Mouse (Mus musculus): ENCODE measurements around the gene Atrip.

Atrip gene

DNA sequence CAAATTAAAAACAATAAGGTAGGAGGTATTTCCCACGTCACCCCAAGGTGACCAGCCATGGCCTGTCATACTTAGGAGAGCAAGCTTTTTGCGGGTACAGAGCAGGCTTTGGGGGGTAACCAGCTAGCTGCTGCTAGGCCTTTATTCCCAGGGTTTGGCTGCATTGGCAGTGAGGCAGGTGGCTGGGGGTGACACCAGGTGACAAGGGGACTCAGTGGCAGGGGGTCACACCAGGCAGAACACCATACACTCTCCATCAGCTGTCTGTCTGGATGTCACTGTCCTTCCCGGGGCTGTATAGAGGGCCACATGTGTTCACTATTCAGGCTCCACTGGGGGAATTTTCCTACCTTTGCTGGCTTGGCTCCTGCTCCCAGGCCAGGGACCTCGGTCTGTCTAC lies 17.0 kb downstream of the Atrip start:
- no peak for DNase-seq

DNA sequence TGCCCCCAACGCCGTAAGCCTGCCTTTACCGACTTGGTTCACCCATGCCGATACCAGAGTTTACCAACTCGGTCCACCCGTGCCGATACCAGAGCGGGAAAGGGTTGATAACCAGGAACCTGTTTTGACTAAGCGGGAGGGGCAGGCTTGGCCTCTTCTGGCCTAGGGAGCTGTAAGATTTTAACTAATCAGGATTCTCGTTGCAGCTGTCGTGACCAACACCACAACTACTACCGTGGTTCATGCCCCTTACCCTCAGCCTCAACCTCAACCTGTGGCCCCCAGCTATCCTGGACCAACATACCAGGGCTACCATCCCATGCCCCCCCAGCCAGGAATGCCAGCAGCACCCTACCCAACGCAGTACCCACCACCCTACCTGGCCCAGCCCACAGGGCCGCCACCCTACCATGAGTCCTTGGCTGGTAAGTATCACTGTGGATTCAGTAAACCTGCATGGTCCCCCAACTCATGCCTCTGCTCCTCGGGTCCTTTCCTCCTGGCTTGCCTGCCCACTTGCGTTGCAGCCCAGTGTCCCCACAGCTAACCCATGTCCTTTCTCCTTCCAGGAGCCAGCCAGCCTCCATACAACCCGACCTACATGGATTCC lies 17.7 kb downstream of the Atrip start:
- no peak for DNase-seq

DNA sequence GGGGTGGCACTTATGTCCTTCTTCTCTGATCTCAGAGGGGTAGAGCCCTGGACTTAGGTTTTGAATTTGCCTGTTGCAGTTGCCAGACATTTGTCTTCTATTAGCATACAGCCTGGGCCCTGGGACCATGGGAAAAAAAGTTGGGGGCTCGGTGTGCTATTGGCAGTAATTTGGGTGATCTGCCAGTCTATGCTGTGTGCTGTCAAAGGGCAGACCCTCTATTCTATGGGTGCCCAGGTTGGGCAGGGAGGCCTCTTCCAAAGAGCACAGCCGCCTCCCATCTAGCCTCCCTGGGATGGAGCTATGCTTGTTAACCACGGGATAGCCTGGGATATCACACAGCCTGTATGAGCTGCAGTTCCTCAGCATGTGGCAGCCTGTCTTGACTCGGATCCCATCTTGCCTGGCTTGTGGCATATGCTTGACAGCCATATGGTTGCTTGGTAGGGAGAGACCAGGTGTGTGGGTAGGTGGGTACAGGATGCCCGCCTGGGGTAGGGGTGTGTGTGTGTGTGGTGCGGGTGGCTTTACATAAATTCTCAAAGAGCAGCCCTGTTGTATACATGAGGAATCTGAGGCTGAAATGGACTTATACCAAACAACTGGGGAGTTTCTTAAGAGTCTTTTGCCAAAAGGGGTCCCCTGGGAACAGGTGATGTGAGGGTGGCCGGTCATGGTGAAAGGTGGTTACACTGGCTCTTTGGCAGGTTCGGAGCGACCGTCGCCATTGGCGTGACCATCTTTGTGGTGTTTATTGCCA lies 18.5 kb downstream of the Atrip start:
- DNase-seq, result no peak

DNA sequence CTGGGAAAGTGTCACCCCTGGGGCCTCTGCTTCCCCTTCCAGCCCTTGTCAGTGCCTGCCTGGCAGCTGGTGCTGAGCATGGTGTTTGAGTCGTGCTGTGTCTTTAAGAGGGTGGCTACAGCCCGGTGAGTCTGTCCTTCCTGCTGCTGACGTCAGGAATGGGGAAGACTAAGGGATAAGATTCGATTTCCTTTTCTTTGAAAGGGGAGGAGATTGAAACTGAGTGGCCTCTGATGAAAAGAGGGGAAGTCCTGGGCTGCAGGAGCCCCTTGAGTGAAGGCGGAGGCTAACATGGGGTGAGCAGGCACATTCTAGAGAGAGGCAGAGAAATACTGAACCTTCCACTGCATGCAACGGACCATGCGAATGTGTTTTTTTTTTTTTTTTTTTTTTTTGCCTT lies 19.2 kb downstream of the Atrip start:
- peak; percentile 63 for DNase-seq

DNA sequence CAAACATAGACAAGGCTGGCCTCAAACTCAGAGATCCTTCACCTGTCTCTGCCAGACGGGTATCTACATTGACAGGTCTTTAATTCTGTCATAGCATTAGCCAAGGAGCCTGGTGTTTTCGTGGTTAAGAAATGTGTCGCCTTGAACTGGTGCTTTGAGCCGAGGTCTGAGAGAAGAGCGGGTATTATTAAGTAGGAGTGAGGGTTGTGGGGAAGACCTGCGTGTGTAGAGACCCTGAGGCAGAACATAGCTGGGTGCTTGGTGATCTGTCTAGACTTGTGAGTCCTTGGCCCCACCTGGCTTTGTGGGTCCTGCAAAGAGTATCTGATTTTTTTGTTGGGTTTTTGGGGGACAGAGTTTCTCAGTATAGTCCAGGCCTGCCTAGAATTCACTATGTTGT lies 20.1 kb downstream of the Atrip start:
- no peak for DNase-seq

DNA sequence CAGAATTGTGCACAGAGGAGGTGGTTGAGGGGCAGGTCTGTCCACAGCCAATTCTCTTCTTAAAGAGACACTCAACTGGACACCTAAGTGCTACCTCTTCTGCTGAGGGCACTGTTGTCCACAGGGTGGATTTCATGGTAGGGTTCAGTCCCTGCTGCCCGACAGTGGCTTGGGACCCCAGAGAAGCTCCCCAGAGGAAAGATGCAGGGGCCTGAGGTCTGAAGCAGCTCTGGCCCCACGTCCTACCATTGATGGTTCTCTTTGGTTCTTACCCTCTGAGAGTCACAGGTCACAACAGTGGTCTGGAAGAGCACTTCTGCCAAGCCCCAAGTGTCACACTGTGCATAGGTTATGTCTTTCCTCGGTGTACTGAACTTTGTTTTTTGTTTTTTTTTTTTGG lies 20.6 kb downstream of the Atrip start:
- no peak for DNase-seq

DNA sequence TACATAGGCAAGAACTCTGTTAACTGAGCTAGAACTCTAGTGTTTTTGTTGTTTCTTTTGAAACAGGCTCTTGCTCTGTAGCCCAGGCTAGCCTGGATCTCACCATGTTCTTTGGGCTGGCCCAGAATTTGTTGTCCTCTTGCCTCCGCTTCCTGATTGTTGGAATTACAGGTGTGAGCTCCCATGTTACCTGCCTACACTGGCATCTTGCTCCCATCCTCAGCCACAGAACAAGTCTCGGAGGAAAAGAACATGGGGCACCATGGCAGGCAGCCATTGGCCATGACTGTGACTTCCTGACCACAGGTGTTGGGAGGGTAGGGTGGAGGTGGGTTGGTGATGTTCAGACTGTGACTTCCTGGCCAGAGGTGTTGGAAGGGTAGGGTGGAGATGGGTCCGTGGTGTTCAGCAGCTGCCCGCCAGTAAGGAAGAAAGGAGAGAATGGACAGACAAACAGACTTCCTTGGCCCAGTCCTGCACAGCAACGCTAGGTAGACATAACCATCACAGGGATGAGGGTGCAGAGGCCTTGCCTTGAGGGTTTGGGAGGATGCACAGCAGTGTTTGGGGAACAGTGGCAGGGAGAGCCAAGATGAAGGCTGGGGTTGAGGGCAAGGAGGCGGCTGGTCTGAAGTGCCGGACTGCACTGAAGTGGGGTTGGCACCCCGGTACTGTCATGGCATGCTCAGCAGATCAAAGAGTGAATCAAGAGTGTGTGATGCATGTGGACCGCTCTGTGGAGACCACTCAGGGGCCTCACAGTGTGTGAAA lies 21.2 kb downstream of the Atrip start:
- no peak for DNase-seq

DNA sequence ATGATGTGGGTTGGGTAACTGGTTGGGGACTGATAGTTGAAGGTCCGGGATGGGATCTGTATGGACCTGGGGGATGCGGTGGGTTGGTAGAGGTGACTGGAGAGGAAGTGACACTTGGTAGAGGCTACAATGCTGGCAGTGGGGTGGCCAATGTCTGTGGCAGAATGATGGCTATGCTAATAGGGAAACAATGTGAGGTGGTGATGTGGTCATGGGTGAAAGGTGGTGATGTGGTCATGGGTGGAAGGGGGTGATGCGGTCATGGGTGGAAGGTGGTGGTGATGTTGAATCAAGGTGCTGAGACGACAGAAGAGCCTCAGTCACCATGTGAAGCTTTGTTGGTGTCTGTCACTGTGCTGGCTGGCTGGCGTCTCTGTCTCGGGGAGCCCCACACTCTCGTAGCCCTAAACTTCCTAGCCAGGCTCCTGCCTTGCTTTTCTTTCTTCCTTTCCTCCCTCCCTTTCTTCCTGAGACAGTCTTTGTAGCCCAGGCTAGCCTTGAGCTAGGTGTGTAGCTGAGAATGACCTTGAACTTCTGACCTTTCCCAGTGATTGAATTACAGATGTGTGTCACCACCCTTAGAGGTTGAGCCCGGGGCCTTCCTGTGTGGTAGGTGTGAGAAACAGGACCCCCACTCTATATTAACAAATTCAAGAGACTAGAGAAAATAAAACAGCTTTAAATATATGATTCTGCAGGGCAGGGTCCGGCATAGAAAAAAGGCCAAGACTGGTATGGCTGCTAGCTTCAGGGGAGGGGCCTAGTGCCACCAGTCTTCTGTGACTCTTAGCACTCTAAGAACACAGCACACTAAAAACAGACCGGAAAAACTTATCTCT lies 22.1 kb downstream of the Atrip start:
- no peak for DNase-seq

DNA sequence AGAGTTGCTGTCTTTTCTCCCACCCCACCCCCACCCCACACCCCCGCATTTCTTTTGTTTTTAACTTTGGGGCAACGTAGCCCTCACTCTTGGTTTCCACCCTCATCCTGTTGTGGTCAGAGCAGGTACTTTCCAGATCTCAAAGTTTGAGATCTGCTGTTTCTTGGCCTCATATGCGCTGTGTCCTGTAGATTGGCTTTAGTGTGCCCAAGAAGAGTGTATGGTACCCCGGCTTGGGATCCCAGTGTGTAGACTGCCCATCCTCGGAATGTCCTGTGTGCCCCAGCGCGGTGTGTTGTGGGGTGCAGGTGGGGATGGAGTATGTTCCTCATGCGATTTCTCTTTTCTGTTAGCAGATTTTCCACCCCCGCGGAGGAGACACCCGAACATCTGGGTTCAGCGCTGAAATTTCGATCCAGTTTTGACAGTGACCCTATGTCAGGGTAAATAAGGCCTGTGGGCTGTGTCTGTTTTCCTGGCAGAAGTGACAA lies 22.9 kb downstream of the Atrip start:
- no peak for DNase-seq

DNA sequence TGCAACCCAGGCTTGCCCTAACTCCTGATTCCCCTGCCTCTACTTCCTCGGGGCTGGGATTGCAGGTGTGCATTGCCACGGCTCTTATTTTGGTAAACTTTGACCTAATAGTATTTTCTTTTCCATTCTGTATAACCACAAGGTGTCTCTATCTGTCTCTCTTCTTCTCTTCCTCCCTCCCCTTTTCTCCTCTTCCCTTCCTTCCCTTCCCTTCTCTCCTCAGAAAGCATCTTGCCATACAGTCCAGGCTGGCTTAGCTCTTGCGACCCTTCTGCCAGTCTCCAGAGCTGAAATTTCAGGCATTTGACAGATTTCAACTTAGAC lies 23.3 kb downstream of the Atrip start:
- no peak for DNase-seq

DNA sequence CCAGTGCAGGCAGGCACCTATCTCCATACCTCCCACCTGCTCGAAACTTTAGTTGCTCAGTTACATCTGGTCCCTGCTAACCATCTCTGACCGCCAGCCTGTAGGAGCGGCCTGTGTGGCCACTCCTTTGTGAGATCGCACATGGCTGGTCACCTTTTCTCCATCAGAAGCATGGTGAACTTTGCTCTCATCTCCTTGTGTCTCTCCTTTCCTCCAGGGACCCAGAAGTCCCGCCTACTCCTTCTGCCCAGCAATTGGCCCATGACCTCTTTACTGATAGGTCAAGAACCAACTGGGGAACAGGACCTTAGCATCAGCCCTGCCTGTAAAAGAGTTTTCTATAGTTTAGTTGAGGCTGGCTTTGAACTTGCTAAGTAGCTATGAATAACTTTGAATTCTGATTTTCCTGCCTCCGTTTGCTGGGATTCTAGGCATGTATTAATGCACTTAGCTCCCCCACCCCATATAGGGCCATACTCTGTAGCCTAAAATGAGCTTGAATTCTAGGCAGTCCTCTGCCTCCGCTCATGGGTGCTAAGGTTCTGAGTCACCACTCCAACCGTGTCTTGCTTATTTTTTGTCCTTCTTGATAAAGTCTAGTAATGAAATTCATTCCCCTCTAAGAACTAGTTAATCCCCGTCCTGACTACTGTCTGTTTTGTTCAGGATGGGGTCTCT lies 23.8 kb downstream of the Atrip start:
- no peak for DNase-seq

DNA sequence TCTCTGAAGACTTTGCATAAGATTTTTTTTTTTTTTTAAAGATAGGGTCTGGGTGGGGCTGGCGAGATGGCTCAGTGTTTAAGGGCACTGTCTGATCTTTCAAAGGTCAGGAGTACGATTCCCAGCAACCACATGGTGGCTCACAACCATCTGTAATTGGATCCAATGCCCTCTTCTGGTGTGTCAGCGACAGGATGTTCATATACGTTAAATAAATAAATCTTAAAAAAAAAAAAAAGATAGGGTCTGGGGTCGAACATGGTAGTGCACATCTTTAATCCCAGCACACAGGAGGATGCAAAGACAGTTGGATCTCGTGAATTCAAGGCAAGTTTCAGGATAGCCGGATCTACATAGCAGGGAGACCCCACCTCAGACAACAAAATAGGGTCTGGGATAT lies 24.6 kb downstream of the Atrip start:
- no peak for DNase-seq

DNA sequence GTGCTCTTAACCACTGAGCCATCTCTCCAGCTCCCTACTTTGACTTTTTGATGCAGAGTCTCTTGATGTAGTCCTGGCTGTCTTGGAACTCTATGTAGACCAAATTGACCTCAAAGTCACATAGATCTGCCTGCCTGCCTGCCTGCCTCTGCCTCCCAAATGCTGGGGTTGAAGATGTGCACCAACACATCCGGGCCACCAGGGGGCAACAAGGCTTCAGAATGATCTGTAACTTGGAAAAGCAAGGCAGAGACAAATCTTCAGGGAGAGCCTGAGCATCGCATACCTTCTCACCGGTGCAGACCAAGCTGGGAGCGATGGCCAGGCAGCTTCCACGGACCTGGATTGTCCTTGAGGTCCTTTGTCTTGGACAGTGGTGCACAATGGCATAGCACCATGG lies 27.6 kb downstream of the Atrip start:
- no peak for DNase-seq

DNA sequence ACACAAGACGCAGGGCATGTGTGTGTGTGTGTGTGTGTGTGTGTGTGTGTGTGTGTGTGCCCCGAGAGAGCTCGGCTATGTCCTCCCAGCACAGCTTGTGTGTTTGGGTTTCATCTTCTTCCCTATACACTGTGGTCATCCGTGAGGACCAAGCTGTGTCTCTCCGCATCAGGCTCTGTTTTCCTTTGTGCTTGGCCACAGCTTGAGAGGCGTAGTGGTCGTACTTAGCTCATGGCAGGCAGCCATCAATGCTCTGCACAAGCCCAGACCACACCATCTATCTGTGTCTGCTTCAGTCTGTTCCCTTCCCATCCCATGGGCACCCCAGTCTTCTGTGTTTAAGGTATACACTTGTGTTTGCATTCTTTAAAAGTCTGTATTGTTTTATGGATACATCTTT lies 32.6 kb downstream of the Atrip start:
- DNase-seq, result no peak

DNA sequence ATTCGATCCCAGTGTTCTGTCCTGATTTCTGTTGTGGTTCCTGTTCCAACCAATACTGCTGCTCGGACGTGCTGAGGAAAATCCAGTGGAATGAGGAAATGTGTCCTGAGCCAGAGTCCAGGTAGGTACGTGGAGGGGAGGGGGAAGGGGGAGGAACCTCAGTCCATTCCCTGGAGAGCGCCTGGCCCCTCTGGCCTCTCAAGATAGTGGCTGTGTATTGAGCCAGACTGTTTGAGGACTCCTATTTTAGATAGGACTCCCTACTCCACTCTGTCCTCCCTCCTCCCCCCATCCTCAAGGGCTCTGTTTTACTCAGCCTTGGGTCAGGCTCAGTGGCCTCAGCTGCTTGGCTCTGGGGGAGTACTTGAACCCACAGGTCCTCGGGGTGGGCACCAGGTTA lies 33.0 kb downstream of the Atrip start:
- DNase-seq, result no peak

DNA sequence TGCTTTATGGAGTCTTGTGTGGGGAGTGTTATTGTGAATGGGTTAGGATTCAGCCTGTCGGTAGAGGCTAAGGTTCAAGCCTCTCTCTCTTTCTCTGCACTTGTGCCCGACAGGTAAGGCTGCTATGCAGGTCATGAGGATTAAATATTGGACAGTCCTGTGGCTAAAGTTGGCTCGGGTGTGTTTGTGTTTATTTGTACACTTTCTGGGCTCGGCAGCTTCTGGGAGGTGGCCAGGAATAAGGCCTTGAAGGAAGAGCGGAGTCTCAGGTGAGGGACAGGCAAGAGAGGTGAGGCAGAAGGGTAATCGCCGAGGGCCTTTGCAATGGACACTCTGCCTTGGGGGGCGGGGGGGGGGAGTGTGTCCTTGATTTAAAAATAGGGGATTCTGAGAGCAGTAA lies 33.7 kb downstream of the Atrip start:
- DNase-seq, result no peak

DNA sequence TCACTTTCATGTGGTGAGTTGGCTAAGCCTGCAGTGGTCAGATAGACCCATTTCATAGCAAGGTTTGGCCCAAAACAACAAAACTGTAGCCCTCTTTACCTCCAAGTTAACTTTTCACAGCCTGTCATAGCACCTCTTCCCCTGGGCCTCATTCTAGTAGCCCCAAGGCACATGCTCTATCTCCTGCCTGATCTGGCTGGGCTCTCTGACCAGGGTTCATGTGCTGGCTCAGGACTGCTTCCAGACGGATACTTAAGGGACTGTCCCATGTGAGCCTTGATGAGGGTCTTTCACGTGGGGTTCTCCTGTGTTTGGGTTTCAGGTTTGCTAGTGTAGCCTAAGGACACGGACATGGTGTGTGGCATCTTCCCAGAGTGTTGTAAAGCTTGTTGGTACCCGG lies 34.2 kb downstream of the Atrip start:
- no peak for DNase-seq

DNA sequence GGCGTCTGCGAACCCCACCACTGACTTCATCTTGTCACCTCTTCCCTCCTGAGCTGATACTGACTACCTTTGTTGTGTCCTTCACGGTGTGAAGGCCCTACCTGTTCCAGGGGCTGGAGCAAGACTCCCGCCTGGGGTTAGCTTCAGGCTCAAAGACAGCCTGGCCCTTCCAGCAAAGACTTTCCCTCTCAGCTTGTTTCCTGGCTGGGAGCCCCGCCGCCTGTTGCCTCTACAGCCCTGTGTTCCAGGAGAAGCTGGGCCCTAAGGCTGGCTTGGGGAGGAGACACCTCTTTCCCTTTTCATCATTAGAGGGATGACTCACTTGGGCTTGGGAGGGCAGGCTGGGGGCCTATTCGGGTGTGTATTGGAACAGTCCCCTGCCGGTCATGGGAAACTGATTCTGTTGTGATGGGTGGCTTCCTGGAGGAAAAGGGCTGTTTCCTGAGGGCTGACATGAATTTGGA lies 35.0 kb downstream of the Atrip start:
- no peak for DNase-seq

DNA sequence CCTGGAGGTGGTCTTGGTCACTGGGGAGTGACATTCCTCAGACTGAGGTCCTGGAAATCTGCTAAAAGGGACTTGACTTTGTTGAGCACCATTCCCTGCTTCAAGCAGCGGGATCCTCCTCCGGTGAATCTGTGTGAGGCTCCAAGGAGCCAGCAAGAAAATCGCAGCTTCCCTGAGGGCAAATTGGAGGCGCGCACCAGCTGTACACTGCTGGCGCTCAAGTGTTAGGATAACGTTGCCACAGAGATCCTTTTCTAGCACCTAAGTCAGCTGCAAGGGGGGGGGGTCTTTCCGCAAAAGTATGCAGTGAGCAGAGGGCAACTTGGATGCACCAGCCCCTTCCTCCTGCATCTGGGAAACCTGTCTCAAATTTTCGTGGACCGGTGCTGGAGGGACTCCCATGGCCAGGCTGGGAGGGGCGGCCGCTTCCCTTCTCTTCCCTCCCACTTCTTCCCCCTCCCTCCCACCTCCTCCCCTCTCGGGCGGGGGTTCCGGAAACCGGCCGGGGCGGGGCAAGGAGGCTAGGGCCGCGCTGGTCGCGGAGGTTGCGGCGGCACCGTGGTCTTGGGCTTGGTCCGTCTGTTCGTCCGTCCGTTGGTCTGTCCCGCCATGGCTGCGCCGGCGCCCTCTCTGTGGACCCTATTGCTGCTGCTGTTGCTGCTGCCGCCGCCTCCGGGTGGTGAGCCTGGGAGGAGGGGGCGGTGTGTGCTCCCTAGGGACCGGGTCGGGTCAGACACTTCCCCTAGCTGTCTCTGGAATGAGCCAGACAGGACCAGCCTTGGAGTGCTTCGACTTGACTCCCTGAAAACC lies 35.6 kb downstream of the Atrip start, which contains the start of gene Shisa5:
Gene Shisa5 (plus strand): TSS at position 480 of the 810 bp plus-strand sequence.
- no peak for DNase-seq

DNA sequence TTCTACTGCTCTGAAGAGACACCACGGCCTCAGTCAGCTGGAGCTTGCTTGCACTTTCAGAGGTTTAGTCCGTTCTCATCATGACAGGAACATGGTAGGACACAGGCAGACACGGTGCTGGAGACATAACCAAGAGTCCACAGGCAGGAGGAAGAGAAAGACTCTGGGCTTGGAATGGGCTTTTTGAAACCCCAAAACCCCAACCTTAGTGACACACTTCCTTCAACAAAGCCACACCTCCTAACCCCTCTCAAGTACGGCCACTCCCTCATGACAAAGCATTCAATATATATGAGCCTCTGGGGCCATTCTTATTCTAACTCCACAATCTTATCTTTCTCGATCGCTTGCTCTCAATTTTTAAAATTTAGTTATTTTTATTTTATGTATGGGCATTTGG lies 41.5 kb downstream of the Atrip start:
- DNase-seq, result no peak

DNA sequence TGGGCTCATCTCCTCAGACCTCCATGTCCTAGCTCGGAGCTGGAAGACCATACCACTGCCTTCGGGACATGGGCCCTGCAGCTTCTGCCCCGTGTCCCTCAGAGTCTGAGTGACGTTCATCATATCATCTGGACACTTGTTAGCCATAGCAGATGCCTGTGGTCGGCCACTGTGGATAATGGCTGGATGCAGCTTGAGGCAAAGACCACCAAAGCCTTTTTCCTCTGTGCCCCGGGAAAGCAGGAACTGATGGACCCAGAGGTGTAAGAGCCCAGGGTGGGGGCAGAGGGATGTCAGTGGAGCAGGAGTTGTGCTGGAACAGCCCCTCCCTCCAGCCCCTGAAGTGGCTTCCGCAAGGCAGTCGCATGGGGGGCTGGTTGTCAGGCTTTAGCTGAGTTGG lies 42.2 kb downstream of the Atrip start:
- no peak for DNase-seq

DNA sequence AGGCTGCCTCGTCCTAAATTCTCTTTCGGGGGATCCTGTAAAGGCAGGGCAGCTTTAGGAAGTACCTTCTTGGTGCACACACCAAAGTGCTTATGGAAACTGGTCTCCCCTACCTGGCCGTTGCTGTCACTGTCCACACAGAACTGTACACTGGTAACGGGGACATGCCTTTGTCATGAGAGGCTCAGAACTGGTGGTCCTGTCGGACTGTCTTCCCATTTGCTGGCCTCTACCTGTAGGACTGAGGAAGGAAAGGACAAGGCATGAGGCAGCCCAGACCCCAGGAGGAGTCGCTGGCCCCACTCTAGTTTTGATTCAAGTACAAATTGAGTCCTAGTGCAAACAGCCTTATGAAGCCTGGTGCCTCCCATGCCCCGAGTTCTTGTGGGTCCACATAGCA lies 42.9 kb downstream of the Atrip start:
- no peak for DNase-seq

Measured in right cerebral cortex, postnatal 14 days (tissue).